ENCODE assay signal across 8 mouse cellular contexts in genomic region chr1:62716836-62717478, GRCm38 (mm10). TPM values are rescaled to one million over a fixed set of nuclear protein-coding genes. Genes with fewer than 3 reads are reported as not detected.
A peak's percentile ranks its signal among the peaks of the same experiment; 100 is the strongest.
DNase-seq lines count a peak whose midpoint lies in the region; ATAC-seq lines count a peak whose summit lies in the region.
"Had no signal": no experiment of that assay in that cellular context is flagged by ENCODE, and none has a peak within 500 bp of the region (broad histone marks: within the 10 kb centered on the region; RNA-seq: fewer than 3 reads in every experiment).

No protein-coding gene starts in this region.

- H3K4me1 ChIP-seq in lung, embryonic 15.5 days = peaks cover 10% of the 10 kb centered on the region; the same call in 1 of the 2 replicates
- H3K4me1 ChIP-seq in embryonic facial prominence, embryonic 13.5 days = peaks cover 68% of the 10 kb centered on the region
- peaks cover 58% of the 10 kb centered on the region for H3K4me1 ChIP-seq in hindbrain, embryonic 13.5 days (replicated peaks)
- peaks cover 25% of the 10 kb centered on the region for H3K4me1 ChIP-seq in neural tube, embryonic 14.5 days (ENCODE audit: control insufficient read depth, insufficient read depth, low read length)

- peak; percentile 67; the same call in 1 of the 2 replicates for ATAC-seq in lung, embryonic 15.5 days (ENCODE audit: borderline replicate concordance, extremely low read depth, low FRiP score, low TSS enrichment)
- ATAC-seq in embryonic facial prominence, embryonic 13.5 days (ENCODE audit: insufficient number of reproducible peaks, insufficient read depth, low FRiP score, low TSS enrichment, low read depth) = no peak
- peak; percentile 73 for ATAC-seq in hindbrain, embryonic 13.5 days (ENCODE audit: low FRiP score)
- ATAC-seq in neural tube, embryonic 14.5 days (ENCODE audit: low read depth) = peak; percentile 59; the same call in 1 of the 2 replicates

- DNase-seq in lung, postnatal 10 days = no peak
- no peak for DNase-seq in layer of hippocampus, postnatal 25 days (ENCODE audit: extremely low spot score in 1 of 2, low spot score in 1 of 2)
- DNase-seq in cerebellum, adult 8-10 months = no peak
- DNase-seq: lung, postnatal 4 days had no signal

- no peak overlapping the region for H3K9ac ChIP-seq in lung, embryonic 15.5 days
- H3K9ac ChIP-seq in embryonic facial prominence, embryonic 13.5 days = 0 out of 2 replicates have a peak overlapping the region, but pooled peaks have one; percentile 1
- H3K9ac ChIP-seq in hindbrain, embryonic 13.5 days = peak overlapping the region; percentile 55
- peak overlapping the region; percentile 34 for H3K9ac ChIP-seq in neural tube, embryonic 14.5 days (replicated peaks; ENCODE audit: low read depth, low read length)

- no peak overlapping the region for H3K4me3 ChIP-seq in lung, embryonic 15.5 days
- H3K4me3 ChIP-seq in embryonic facial prominence, embryonic 13.5 days = 0 out of 2 replicates have a peak overlapping the region, but pooled peaks have one; percentile 3
- peak overlapping the region; percentile 4 for H3K4me3 ChIP-seq in hindbrain, embryonic 13.5 days
- H3K4me3 ChIP-seq in neural tube, embryonic 14.5 days (ENCODE audit: low read depth, low read length) = no peak overlapping the region; the same call in 1 of the 2 replicates

- no peaks in the 10 kb centered on the region for H3K9me3 ChIP-seq in lung, embryonic 15.5 days
- no peaks in the 10 kb centered on the region for H3K9me3 ChIP-seq in embryonic facial prominence, embryonic 13.5 days
- H3K9me3 ChIP-seq in hindbrain, embryonic 13.5 days = no peaks in the 10 kb centered on the region
- H3K9me3 ChIP-seq in neural tube, embryonic 14.5 days (ENCODE audit: control insufficient read depth, low read length) = no peaks in the 10 kb centered on the region

- no peaks in the 10 kb centered on the region for H3K36me3 ChIP-seq in lung, embryonic 15.5 days
- H3K36me3 ChIP-seq in embryonic facial prominence, embryonic 13.5 days = peaks cover 26% of the 10 kb centered on the region
- peaks cover 8% of the 10 kb centered on the region for H3K36me3 ChIP-seq in hindbrain, embryonic 13.5 days
- H3K36me3 ChIP-seq in neural tube, embryonic 14.5 days (ENCODE audit: control insufficient read depth, insufficient read depth, low read length) = no peaks in the 10 kb centered on the region

- WGBS in lung, embryonic 15.5 days = 43% methylated on average over 10 of the region's 10 CpGs
- 31% methylated on average over 10 of the region's 10 CpGs for WGBS in embryonic facial prominence, embryonic 13.5 days
- WGBS in hindbrain, embryonic 13.5 days = 18% methylated on average over 10 of the region's 10 CpGs
- 7% methylated on average over 10 of the region's 10 CpGs for WGBS in neural tube, embryonic 14.5 days

- no peaks in the 10 kb centered on the region for H3K27me3 ChIP-seq in lung, embryonic 15.5 days
- H3K27me3 ChIP-seq in embryonic facial prominence, embryonic 13.5 days = no peaks in the 10 kb centered on the region; the same call in none of the 2 replicates
- H3K27me3 ChIP-seq in hindbrain, embryonic 13.5 days = 0 out of 2 replicates have a peak, but pooled peaks cover 3% of the 10 kb centered on the region
- no peaks in the 10 kb centered on the region for H3K27me3 ChIP-seq in neural tube, embryonic 14.5 days (ENCODE audit: control insufficient read depth, insufficient read depth, low read length)

- H3K27ac ChIP-seq in lung, embryonic 15.5 days = no peak overlapping the region
- no peak overlapping the region; the same call in 1 of the 2 replicates for H3K27ac ChIP-seq in embryonic facial prominence, embryonic 13.5 days
- H3K27ac ChIP-seq in hindbrain, embryonic 13.5 days = peak overlapping the region; percentile 78
- peak overlapping the region; percentile 53; the same call in 1 of the 2 replicates for H3K27ac ChIP-seq in neural tube, embryonic 14.5 days (ENCODE audit: low read depth, low read length)

- H3K4me2 ChIP-seq in lung, embryonic 15.5 days = no peak overlapping the region
- peak overlapping the region; percentile 34 for H3K4me2 ChIP-seq in embryonic facial prominence, embryonic 13.5 days
- H3K4me2 ChIP-seq in hindbrain, embryonic 13.5 days = peak overlapping the region; percentile 39
- H3K4me2 ChIP-seq in neural tube, embryonic 14.5 days (ENCODE audit: low read depth, low read length) = peak overlapping the region; percentile 42

RNA-seq across cellular contexts. Expression of gene Nrp2, which starts 13.9 kb away (rescaled TPM):
- 11.5 and 12.4 TPM in 2 replicates for polyA plus RNA-seq in lung, embryonic 15.5 days (2015; fragmentation: Nextera tagmentation; extraction: Ambion mirVana)
- polyA plus RNA-seq in embryonic facial prominence, embryonic 13.5 days (2015; fragmentation: Nextera tagmentation; extraction: Ambion mirVana) = 48.3 and 51.3 TPM in 2 replicates
- polyA plus RNA-seq in hindbrain, embryonic 13.5 days (2015; fragmentation: Nextera tagmentation; extraction: Ambion mirVana) = 34.8 and 35.7 TPM in 2 replicates
- polyA plus RNA-seq in neural tube, embryonic 14.5 days (2014; fragmentation: Nextera tagmentation; extraction: Ambion mirVana) = 35.8 and 39.4 TPM in 2 replicates
- total RNA-seq in layer of hippocampus, postnatal 25 days (2021) = 10 to 100 TPM; 53.0 to 65.4 TPM

Comparison
In these comparisons a context has a peak if more than half of its experiments do, and no peak if none do; other contexts are left out.
1. H3K27ac ChIP-seq: peak in hindbrain, embryonic 13.5 days (single experiment) and neural tube, embryonic 14.5 days (single experiment); none in lung, embryonic 15.5 days (single experiment) and embryonic facial prominence, embryonic 13.5 days (single experiment).
2. H3K4me3 ChIP-seq: peak in embryonic facial prominence, embryonic 13.5 days (single experiment) and hindbrain, embryonic 13.5 days (single experiment); none in lung, embryonic 15.5 days (single experiment) and neural tube, embryonic 14.5 days (single experiment).